Mouse (Mus musculus): ENCODE measurements around the gene Iqcf3. TPM values are rescaled to one million over a fixed set of nuclear protein-coding genes. Genes with fewer than 3 reads are reported as not detected.

Gene Iqcf3
- polyA plus RNA-seq, 1 experiment from 2014 or later, result not detected

DNA sequence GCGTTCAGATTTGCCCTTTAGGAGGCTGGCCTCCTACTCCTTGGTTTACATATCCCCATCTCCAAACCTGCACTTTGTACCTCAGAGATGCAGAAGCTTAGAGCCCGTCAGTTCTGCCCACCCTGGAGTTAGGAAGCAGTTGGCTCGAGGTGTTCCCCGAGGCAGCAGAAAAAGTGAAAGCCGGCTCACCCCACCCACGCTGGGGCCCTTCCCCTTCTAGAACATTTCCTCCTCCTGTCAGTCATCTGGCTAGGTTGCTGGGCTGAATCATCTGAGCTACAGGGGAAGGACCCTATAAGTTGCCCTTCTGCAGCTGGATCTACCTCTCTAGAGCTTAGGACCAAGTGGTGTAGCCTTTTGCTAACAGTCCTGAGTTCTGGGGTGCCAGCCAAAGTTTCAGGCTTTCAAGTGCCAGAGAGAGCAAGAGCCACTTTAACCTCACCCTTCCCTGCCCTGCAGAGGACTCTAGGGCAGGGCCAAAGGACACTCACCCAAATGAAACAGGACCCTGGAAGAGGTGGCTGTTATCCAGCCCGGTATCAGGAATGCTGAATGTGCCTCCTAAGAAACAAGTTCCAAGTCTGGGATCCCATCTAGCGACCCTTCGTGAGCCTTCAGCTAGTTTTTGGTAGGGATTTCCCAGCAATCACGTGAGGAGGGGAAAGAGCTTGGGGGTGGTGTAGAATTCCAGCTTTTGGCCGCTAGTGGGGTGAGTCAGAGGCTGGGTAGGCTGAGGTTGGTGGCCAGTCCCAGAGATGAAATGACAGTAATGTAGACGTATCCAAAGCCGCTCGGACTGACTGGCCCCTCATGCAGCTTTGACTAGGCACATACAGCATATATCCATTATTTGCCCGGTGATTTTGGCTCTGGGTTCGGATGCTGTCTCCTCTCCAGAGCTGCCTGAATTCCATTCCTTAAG is 85.2 kb downstream of the Iqcf3 start:
- no peak overlapping the region; the same call in none of the 2 replicates for H3K4me3 ChIP-seq (replicated peaks)
- peak overlapping the region; percentile 80 for H3K4me2 ChIP-seq (replicated peaks)
- peaks cover 48% of the 10 kb centered on the region for H3K4me1 ChIP-seq (replicated peaks)
- ATAC-seq, result peak; percentile 52
- no peaks in the 10 kb centered on the region for H3K27me3 ChIP-seq (replicated peaks)
- peak overlapping the region; percentile 38; the same call in 1 of the 2 replicates for H3K27ac ChIP-seq
- 21% methylated on average over 16 of the region's 16 CpGs for WGBS
- no peaks in the 10 kb centered on the region for H3K9me3 ChIP-seq
- H3K36me3 ChIP-seq, result peaks cover 8% of the 10 kb centered on the region
- peak overlapping the region; percentile 42 for H3K9ac ChIP-seq

DNA sequence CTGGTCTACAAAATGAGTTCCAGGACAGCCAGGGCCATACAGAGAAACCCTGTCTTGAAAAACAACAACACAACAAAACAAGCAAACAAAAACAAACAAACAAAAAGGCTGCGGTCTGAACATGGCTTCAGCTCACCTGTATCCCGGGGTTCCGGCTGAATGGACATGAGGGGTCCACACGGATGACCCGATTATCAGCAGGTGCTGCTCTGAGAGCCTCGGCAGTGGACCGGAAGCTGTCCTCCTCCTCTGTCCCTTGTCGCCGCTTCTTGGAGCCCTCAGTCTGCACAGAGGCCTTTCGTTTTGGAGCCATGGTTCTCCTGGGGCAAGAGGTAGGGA is 85.8 kb downstream of the Iqcf3 start, which contains the start of gene Rrp9:
Gene Rrp9, plus strand, starts transcription at position 301 of the 339 bp plus-strand sequence.
- H3K9me3 ChIP-seq, result no peaks in the 10 kb centered on the region
- ATAC-seq, result no peak
- H3K4me3 ChIP-seq (replicated peaks), result no peak within 1 kb of the TSS; the same call in none of the 2 replicates
- H3K4me2 ChIP-seq (replicated peaks), result peak within 1 kb of the TSS; percentile 80
- peak within 1 kb of the TSS; percentile 38; the same call in 1 of the 2 replicates for H3K27ac ChIP-seq
- H3K4me1 ChIP-seq (replicated peaks), result peaks cover 48% of the 10 kb centered on the region
- H3K36me3 ChIP-seq, result peaks cover 1% of the 10 kb centered on the region
- H3K9ac ChIP-seq, result peak within 1 kb of the TSS; percentile 42
- WGBS, result 83% methylated on average over 10 of the region's 10 CpGs
- no peaks in the 10 kb centered on the region for H3K27me3 ChIP-seq (replicated peaks)

DNA sequence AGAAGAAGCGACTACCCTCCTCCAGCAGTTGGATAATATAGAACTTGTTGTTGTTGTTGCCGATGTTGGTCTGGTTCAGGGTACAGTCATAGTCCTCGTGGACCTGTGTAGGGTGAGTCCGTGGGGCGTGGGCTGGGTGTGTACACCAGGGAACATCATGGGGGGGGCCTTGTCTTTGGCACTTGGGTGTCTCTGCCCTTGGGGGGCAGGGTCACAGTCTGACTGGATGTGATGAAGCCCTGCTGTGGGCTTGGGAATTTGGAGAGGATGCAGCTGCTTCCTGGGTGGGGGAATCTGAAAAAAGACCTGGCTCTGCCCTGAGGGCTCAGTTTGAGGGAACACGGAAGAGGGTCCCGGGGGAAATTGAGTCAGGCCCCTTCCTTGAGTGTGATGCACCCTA is 86.4 kb downstream of the Iqcf3 start:
- no peaks in the 10 kb centered on the region for H3K27me3 ChIP-seq (replicated peaks)
- no peak for ATAC-seq
- 66% methylated on average over 7 of the region's 7 CpGs for WGBS
- H3K27ac ChIP-seq, result no peak overlapping the region
- H3K4me1 ChIP-seq (replicated peaks), result peaks cover 48% of the 10 kb centered on the region
- H3K9me3 ChIP-seq, result no peaks in the 10 kb centered on the region
- H3K36me3 ChIP-seq, result no peaks in the 10 kb centered on the region
- H3K4me3 ChIP-seq (replicated peaks), result no peak overlapping the region
- H3K9ac ChIP-seq, result no peak overlapping the region
- no peak overlapping the region for H3K4me2 ChIP-seq (replicated peaks)

DNA sequence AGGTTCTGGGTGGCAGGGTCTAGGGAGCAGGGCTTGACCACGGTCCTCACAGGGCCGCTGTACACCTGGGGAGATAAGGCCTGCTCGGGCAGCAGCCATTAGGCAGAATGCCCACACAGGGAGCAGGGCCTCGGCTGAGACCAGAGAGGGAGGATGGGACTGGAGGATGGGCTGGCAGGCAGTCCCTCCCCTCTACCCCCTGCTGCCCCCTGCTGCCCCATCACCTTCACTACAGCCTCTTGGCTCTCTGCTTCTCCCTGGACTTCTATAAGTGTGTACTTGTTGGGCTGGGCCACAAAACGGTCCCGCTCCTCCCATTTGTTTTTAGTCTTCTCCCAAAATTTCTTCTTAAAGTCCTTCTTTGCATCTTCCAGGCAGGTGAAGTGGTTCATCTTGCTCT is 87.0 kb downstream of the Iqcf3 start:
- Histone ChIP-seq H3K9ac (no peak overlapping the region), H3K4me2 (replicated peaks) (peak overlapping the region; percentile 24; the same call in 1 of the 2 replicates), H3K4me1 (replicated peaks) (peaks cover 48% of the 10 kb centered on the region), H3K9me3 (no peaks in the 10 kb centered on the region), H3K27me3 (replicated peaks) (no peaks in the 10 kb centered on the region), H3K4me3 (replicated peaks) (no peak overlapping the region), H3K36me3 (no peaks in the 10 kb centered on the region), H3K27ac (no peak overlapping the region)
- ATAC-seq, result no peak
- 9% methylated on average over 6 of the region's 6 CpGs for WGBS

DNA sequence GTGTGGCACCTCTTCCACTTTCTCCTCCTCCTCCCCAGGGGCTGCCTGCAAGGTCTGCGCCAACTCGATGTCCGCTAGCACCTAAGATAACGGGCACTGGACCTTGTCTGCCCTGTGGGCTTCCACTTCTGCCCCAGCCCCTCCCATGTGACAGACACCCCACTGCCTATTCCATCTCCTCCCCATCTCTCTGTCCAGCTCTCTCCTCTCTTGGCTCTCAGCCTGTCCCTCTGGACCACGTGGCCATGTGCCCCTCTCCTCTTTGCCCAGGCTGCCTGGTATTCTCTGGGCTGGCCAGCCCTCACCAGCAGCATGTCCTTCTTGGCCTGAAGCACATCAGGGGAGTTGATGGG is 87.7 kb downstream of the Iqcf3 start:
- H3K36me3 ChIP-seq, result no peaks in the 10 kb centered on the region
- no peaks in the 10 kb centered on the region for H3K9me3 ChIP-seq
- peaks cover 48% of the 10 kb centered on the region for H3K4me1 ChIP-seq (replicated peaks)
- H3K4me3 ChIP-seq (replicated peaks), result no peak overlapping the region
- ATAC-seq, result no peak
- no peak overlapping the region for H3K9ac ChIP-seq
- H3K27me3 ChIP-seq (replicated peaks), result no peaks in the 10 kb centered on the region
- WGBS, result 86% methylated on average over 5 of the region's 5 CpGs
- H3K27ac ChIP-seq, result no peak overlapping the region
- H3K4me2 ChIP-seq (replicated peaks), result no peak overlapping the region

DNA sequence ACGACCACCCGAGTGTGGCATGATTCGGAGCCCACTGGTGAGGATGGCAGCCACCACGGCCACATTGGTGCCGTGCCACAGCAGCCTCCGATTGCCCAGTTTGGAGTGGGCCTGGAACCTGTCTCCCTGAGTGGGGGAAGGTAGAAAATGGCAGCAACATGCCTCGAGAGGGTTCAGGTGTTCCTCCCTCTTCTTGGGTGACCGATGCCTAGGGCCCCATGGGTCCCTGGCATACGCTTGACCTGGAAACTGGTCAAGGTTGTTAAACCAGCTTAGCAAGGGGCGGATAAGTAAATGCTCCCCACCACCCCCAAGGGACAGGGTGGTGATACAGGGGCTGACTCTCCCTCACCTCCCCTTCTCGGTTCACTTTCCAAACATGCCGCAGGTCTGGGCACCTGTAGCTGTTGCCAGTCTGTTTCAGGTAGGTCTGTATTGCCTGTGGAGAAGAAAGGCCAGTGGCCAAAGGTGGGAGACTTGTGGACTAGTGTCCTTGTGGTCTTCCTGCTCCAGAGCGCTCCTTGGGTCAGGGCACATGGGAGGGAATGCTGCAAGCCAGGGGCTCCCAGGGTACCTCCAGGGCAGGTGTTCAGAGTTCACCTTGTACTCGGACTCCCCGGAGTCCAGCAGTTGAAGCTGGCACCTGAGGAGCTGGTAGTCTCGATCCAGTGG is 88.2 kb downstream of the Iqcf3 start:
- Histone ChIP-seq H3K4me1 (replicated peaks) (peaks cover 44% of the 10 kb centered on the region), H3K27ac (no peak overlapping the region), H3K4me2 (replicated peaks) (no peak overlapping the region), H3K9me3 (no peaks in the 10 kb centered on the region), H3K27me3 (replicated peaks) (no peaks in the 10 kb centered on the region), H3K4me3 (replicated peaks) (no peak overlapping the region), H3K36me3 (no peaks in the 10 kb centered on the region), H3K9ac (no peak overlapping the region)
- no peak for ATAC-seq
- WGBS, result 86% methylated on average over 16 of the region's 16 CpGs

DNA sequence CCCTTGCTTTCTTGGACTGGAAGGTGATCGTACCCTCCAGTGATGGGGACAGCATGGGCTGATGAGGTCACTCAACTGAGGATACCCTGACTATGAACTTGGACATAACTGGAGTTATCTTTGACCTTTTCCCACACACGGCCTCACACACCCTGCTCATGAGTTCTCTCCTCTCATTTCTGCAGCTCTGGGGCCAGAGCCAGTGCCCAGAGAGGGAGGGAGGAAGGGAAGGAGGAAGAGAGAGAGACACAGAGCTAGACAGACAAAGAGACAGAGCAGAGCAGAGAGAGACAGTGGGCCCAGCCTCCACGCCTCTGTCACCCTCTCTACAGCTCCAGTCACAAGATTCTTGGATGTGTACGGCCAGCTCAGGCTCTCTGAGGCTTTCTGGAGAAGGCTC is 89.1 kb downstream of the Iqcf3 start:
- WGBS, result 58% methylated on average over 4 of the region's 4 CpGs
- H3K36me3 ChIP-seq, result no peaks in the 10 kb centered on the region
- no peaks in the 10 kb centered on the region for H3K27me3 ChIP-seq (replicated peaks)
- H3K4me2 ChIP-seq (replicated peaks), result no peak overlapping the region
- no peak for ATAC-seq
- H3K9ac ChIP-seq, result no peak overlapping the region
- H3K9me3 ChIP-seq, result no peaks in the 10 kb centered on the region
- peaks cover 39% of the 10 kb centered on the region for H3K4me1 ChIP-seq (replicated peaks)
- no peak overlapping the region for H3K4me3 ChIP-seq (replicated peaks)
- H3K27ac ChIP-seq, result peak overlapping the region; percentile 2; the same call in 1 of the 2 replicates

DNA sequence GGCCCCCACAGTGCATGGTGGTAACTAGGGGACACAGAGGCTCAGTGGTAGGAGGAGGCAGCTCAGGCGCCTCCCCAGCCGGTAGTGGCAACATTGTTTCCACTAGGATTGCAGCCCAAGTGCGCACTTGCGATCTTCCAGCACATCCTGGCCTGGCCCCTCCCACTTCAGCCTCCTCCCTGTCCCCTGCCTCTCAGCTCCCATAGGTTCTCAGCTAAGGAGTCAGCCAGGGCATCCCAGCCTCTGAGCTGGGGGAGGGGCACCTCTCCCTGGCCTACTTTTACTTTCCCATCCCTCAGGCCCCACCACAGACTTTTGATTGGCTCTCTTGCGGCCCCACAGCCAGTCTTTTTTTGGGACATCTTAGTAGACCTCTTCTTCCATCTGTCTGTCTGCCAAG is 89.5 kb downstream of the Iqcf3 start:
- ATAC-seq, result no peak
- H3K4me1 ChIP-seq (replicated peaks), result peaks cover 39% of the 10 kb centered on the region
- H3K36me3 ChIP-seq, result no peaks in the 10 kb centered on the region
- H3K9me3 ChIP-seq, result no peaks in the 10 kb centered on the region
- H3K27ac ChIP-seq, result peak overlapping the region; percentile 2; the same call in 1 of the 2 replicates
- WGBS, result 15% methylated on average over 5 of the region's 5 CpGs
- 0 out of 2 replicates have a peak overlapping the region, but pooled peaks have one; percentile 14 for H3K4me3 ChIP-seq (replicated peaks)
- no peaks in the 10 kb centered on the region for H3K27me3 ChIP-seq (replicated peaks)
- H3K9ac ChIP-seq, result no peak overlapping the region
- peak overlapping the region; percentile 44 for H3K4me2 ChIP-seq (replicated peaks)

DNA sequence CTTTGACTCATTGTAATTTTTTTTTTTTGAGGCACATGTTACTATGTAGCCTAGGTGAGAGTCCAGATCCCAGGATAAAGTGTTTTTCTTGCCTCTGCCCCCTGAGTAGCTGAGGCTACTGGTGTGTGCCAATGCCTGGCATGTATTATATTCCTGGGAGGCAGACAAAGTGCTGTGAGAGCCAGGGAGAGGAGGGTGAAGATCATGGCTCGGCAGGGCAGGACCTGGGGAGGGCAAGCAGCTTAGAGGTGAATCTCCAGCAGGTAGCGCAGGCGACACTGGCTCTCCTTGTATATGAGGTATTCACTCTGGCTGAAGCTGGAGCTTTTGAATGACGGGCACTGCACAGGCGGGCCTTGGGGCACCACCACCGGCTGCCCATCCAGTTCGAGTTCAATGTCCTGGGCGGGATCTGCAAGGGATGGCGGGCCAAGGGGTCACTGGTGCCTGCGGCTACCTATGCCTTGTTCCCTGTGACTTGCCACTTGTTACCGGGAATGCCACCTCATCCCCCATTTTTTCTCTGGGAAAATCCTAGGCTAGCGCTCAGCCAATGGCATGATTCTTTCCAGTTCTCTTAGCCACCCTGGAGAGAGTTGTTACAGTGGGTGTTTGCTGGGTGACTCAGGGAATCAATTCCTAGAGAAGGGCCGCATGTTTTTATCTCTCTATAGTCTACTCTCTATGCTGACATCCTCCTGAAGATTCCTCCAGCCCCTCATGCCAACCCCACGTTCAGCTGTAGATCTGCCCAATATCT is 90.3 kb downstream of the Iqcf3 start:
- Histone ChIP-seq H3K27ac (no peak overlapping the region), H3K4me1 (replicated peaks) (peaks cover 34% of the 10 kb centered on the region), H3K9me3 (no peaks in the 10 kb centered on the region), H3K4me3 (replicated peaks) (0 out of 2 replicates have a peak overlapping the region, but pooled peaks have one; percentile 14), H3K9ac (no peak overlapping the region), H3K4me2 (replicated peaks) (peak overlapping the region; percentile 44), H3K36me3 (no peaks in the 10 kb centered on the region), H3K27me3 (replicated peaks) (no peaks in the 10 kb centered on the region)
- 69% methylated on average over 14 of the region's 14 CpGs for WGBS
- no peak for ATAC-seq

DNA sequence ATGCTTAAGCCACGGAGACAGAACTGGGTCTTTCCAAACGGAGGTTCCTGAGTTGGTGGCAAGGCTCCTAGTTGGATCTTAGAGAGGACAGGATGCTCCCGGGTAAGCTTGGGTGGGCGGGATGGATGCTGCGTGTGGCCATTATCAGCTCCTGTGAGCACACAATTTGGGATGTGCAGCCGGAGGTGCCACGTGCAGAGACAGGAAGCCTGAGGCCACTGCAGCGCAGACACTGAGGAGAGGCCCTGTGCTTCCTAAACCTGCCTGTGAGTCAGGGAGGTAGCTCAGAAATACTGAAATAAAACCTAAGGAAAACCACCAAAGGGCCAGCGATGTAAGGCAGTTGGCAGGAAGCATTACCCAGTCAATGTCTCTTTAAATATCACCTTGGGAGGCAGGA is 91.7 kb downstream of the Iqcf3 start:
- Histone ChIP-seq H3K4me2 (replicated peaks) (no peak overlapping the region), H3K27ac (no peak overlapping the region), H3K27me3 (replicated peaks) (peaks cover 12% of the 10 kb centered on the region), H3K36me3 (no peaks in the 10 kb centered on the region), H3K4me3 (replicated peaks) (no peak overlapping the region), H3K4me1 (replicated peaks) (peaks cover 30% of the 10 kb centered on the region), H3K9ac (no peak overlapping the region), H3K9me3 (no peaks in the 10 kb centered on the region)
- no peak for ATAC-seq
- 76% methylated on average over 9 of the region's 9 CpGs for WGBS

DNA sequence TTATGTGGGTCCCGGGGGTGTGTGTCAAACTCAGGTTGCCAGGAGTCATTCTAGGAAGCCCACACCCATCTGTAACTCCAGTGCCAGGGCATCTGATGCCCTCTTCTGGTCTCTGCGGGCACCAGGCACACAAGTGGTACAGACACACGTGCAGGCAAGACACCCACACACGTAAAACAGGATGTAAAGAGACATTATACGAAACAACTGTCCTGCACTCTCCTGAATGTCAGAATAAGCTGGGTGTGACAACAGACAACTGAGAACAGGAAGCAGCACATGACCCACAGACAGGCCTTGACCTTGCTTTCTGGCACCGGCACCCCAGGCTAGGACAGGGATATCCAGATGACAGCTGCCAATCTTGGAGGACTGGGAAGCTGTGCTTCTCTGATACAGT is 92.1 kb downstream of the Iqcf3 start:
- no peak overlapping the region for H3K9ac ChIP-seq
- H3K27me3 ChIP-seq (replicated peaks), result peaks cover 16% of the 10 kb centered on the region
- no peak for ATAC-seq
- H3K4me1 ChIP-seq (replicated peaks), result peaks cover 29% of the 10 kb centered on the region
- H3K4me2 ChIP-seq (replicated peaks), result no peak overlapping the region
- H3K4me3 ChIP-seq (replicated peaks), result no peak overlapping the region
- no peaks in the 10 kb centered on the region for H3K36me3 ChIP-seq
- H3K9me3 ChIP-seq, result no peaks in the 10 kb centered on the region
- 69% methylated on average over 6 of the region's 6 CpGs for WGBS
- no peak overlapping the region for H3K27ac ChIP-seq

DNA sequence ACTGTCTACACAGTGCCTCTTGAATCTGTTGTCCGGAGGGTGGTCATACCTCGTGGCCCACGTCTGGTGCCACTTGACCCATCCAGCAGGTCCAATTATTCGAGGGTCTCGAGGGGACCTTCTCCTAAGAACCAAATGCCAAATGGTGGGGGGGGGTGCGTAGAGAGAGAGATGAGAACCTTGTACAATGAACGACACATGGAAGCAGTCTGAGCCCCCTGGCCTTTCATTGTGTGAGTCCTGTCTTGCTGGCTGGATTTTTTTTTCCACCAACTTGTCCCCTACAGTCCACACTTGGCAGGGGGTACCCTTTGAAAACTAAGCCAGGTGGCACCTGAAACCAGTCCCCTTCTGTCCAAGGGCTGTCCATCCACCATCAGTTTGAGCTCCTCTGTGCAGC is 93.7 kb downstream of the Iqcf3 start:
- Histone ChIP-seq H3K9me3 (no peaks in the 10 kb centered on the region), H3K4me2 (replicated peaks) (no peak overlapping the region), H3K27me3 (replicated peaks) (peaks cover 17% of the 10 kb centered on the region), H3K4me1 (replicated peaks) (peaks cover 22% of the 10 kb centered on the region), H3K9ac (no peak overlapping the region), H3K4me3 (replicated peaks) (no peak overlapping the region), H3K36me3 (peaks cover 5% of the 10 kb centered on the region; the same call in 1 of the 2 replicates), H3K27ac (no peak overlapping the region)
- no peak for ATAC-seq
- whole genome bisulfite sequencing, result 90% methylated on average over 7 of the region's 7 CpGs
